Mouse (Mus musculus) layer of hippocampus, adult 2 months (tissue): ENCODE data around the gene Gstcd. TPM values are rescaled to one million over a fixed set of nuclear protein-coding genes. Genes with fewer than 3 reads are reported as not detected.
A peak's percentile ranks its signal among the peaks of the same experiment; 100 is the strongest.

ENCODE experiments used
- DNase-seq, 2 experiments: peaks; one replicate each; pipeline ENCODE4 v3.0.0; 2022; ENCODE audit warnings: low spot score in 2 of 2
- H3K27ac ChIP-seq: fragments of 200-600 bp; 2 replicates; pipeline ENCODE4 v1.8.1; 2022
- H3K4me3 ChIP-seq: fragments of 200-600 bp; 2 replicates; pipeline ENCODE4 v1.8.1; 2022; ENCODE audit warnings: mild to moderate bottlenecking
- CTCF ChIP-seq: fragments of 200-600 bp; conservative IDR thresholded peaks from 2 replicates; pipeline ENCODE4 v1.8.1; 2022; ENCODE audit warnings: antibody characterized with exemption, mild to moderate bottlenecking, moderate library complexity
- total RNA-seq, 2 experiments: library from RNA; stranded (reverse); gene quantifications; 2 replicates each; pipeline ENCODE4 v1.2.3; 2021

Gstcd gene
- total RNA-seq, 2 experiments from 2014 or later, result 7.3 to 10.1 TPM

GRCm38 (mm10) chr3:132995172-132995903 is 96.5 kb downstream of the Gstcd start:
- Histone ChIP-seq H3K27ac (no peak overlapping the region), H3K4me3 (no peak overlapping the region)
- DNase-seq, result no peak
- no peak for TF ChIP-seq CTCF

- Histone ChIP-seq H3K4me3 (no peak overlapping the region), H3K27ac (no peak overlapping the region)
- peak in 1 of 2 experiments; percentile 9 for DNase-seq
- no peak for TF ChIP-seq CTCF
Observed at GRCm38 (mm10) chr3:132986188-132986587, 105.6 kb downstream of the Gstcd start.

- DNase-seq, result no peak
- TF ChIP-seq CTCF, result no peak
- Histone ChIP-seq H3K4me3 (no peak overlapping the region), H3K27ac (no peak overlapping the region)
Observed at GRCm38 (mm10) chr3:132983845-132984485, 107.9 kb downstream of the Gstcd start.

- Histone ChIP-seq H3K27ac (no peak overlapping the region), H3K4me3 (no peak overlapping the region)
- no peak for TF ChIP-seq CTCF
- DNase-seq, result no peak
Observed at GRCm38 (mm10) chr3:132981968-132982367, 109.9 kb downstream of the Gstcd start.

GRCm38 (mm10) chr3:132979781-132980461 is 111.9 kb downstream of the Gstcd start:
- H3K27ac ChIP-seq, result no peak overlapping the region
- DNase-seq, result no peak
- no peak overlapping the region for H3K4me3 ChIP-seq
- 0 out of 2 replicates have a peak, but pooled peaks have one; percentile 8 for TF ChIP-seq CTCF

- H3K27ac ChIP-seq, result no peak overlapping the region
- no peak for DNase-seq
- H3K4me3 ChIP-seq, result no peak overlapping the region
- no peak for TF ChIP-seq CTCF
Observed at GRCm38 (mm10) chr3:132966255-132966654, 125.6 kb downstream of the Gstcd start.

- Histone ChIP-seq H3K4me3 (no peak overlapping the region), H3K27ac (no peak overlapping the region)
- no peak for TF ChIP-seq CTCF
- no peak for DNase-seq
Observed at GRCm38 (mm10) chr3:132964715-132965507, 126.9 kb downstream of the Gstcd start.

- no peak for DNase-seq
- H3K27ac ChIP-seq, result no peak overlapping the region
- TF ChIP-seq CTCF, result no peak
- H3K4me3 ChIP-seq, result no peak overlapping the region
Observed at GRCm38 (mm10) chr3:132962631-132963361, 129.0 kb downstream of the Gstcd start.

- no peak for DNase-seq
- no peak overlapping the region for H3K27ac ChIP-seq
- no peak for TF ChIP-seq CTCF
- H3K4me3 ChIP-seq, result peak overlapping the region; percentile 46
Observed at GRCm38 (mm10) chr3:132950529-132950880, 141.3 kb downstream of the Gstcd start.

GRCm38 (mm10) chr3:132949791-132950528 is 141.9 kb downstream of the Gstcd start, which contains the start of gene Npnt:
Npnt (minus strand) TSS chr3:132950291.
- peak; percentile 11 to 32 for DNase-seq
- peak; percentile 23; the same call in 1 of the 2 replicates for TF ChIP-seq CTCF
- H3K4me3 ChIP-seq, result peak within 1 kb of the TSS; percentile 73
- H3K27ac ChIP-seq, result peak within 1 kb of the TSS; percentile 53; the same call in 1 of the 2 replicates

GRCm38 (mm10) chr3:132949380-132949790 is 142.4 kb downstream of the Gstcd start:
- no peak for TF ChIP-seq CTCF
- peak in 1 of 2 experiments; percentile 15 for DNase-seq
- Histone ChIP-seq H3K4me3 (peak overlapping the region; percentile 73), H3K27ac (0 out of 2 replicates have a peak overlapping the region, but pooled peaks have one; percentile 53)
